8 mouse cellular contexts compared by ENCODE assay signal in genomic region chr7:46422764-46423412, GRCm38 (mm10). TPM values are rescaled to one million over a fixed set of nuclear protein-coding genes. Genes with fewer than 3 reads are reported as not detected.
DNase-seq lines count a peak whose midpoint lies in the region; ATAC-seq lines count a peak whose summit lies in the region.

No protein-coding gene starts in this region.

- ATAC-seq in erythroblast, adult 5-6 weeks (replicated peaks; ENCODE audit: low FRiP score, poor library complexity, severe bottlenecking) = no peak

- DNase-seq in CD4-positive helper T cell, adult 2 months (ENCODE audit: low read depth, low spot score) = peak; percentile 57
- peak; percentile 49 for DNase-seq in R1 (ENCODE audit: low read depth, low spot score)
- peak; percentile 86 for DNase-seq in cerebellum, postnatal 10 days
- peak; percentile 75 for DNase-seq in gastrocnemius, adult 18-20 months (ENCODE audit: low spot score)
- DNase-seq in layer of hippocampus, adult 9-10 months (ENCODE audit: low spot score) = peak; percentile 40
- peak; percentile 39 for DNase-seq in lung, postnatal 36 days
- peak; percentile 79 to 83 for DNase-seq in right cerebral cortex, postnatal 10 days (ENCODE audit: low spot score in 2 of 2)

RNA-seq across cellular contexts. Expression of gene Kcnc1, which starts 26.6 kb away (rescaled TPM):
- 10 to 100 TPM; 59.0 to 67.2 TPM for total RNA-seq in gastrocnemius, adult 18-20 months (2021)
- not detected in 2 replicates for total RNA-seq in erythroblast, adult 5-6 weeks (2015; ENCODE audit: low replicate concordance)
- total RNA-seq in erythroblast, adult 5-6 weeks (2017; ENCODE audit: low replicate concordance) = not detected in 2 replicates

RNA-seq across cellular contexts. Expression of gene Myod1, which starts 46.6 kb away (rescaled TPM):
- 10 to 100 TPM; 14.9 to 15.5 TPM for total RNA-seq in gastrocnemius, adult 18-20 months (2021)
- not detected in 2 replicates for total RNA-seq in erythroblast, adult 5-6 weeks (2015; ENCODE audit: low replicate concordance)
- total RNA-seq in erythroblast, adult 5-6 weeks (2017; ENCODE audit: low replicate concordance) = not detected in 2 replicates

Comparison
In these comparisons a context has a peak if more than half of its experiments do, and no peak if none do; other contexts are left out.
1. RNA of gene Kcnc1, which starts 26.6 kb away (total RNA-seq): 59.0 to 67.2 TPM in gastrocnemius, adult 18-20 months; not detected in erythroblast, adult 5-6 weeks; every median in the first group is over 10 times any median in the second.
2. RNA of gene Myod1, which starts 46.6 kb away (total RNA-seq): 14.9 to 15.5 TPM in gastrocnemius, adult 18-20 months; not detected in erythroblast, adult 5-6 weeks; every median in the first group is over 10 times any median in the second.
3. Peak in every context shown above with its lines, with median percentiles within 50 percentile points of each other: DNase-seq.